Mouse (Mus musculus): Measurements from ENCODE around the gene Gm7697.
"Not testable (repeated sequence)": the region's sequence is repeated elsewhere in the genome, so short reads cannot be mapped to it uniquely, and the experiment has no call there.

DNA sequence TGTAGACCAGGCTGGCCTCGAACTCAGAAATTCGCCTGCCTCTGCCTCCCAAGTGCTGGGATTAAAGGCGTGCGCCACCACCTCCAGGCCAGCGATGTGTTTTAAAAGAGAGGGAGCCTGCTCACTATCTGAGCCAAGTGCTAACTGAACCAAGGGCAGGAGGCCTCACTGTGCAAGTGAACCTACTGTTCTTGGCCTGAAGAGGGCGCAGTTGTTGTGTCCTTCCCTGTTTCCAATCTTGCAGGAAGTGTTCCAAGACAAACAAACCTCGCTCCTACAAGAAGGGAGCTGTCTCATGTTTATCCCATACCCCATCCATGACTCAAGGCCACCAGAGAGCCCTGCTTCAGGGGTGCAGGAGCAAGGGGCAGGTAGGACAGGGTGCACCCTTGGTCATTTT lies 24.4 kb upstream of the Gm7697 start:
- peak; percentile 40 for TF ChIP-seq CTCF (IDR thresholded peaks at IDR 0.05; ENCODE audit: insufficient read depth, low read length)
- TF ChIP-seq POLR2A (IDR thresholded peaks at IDR 0.05; ENCODE audit: borderline replicate concordance, extremely low read depth, low read depth, low read length): not testable (repeated sequence)
